Mouse (Mus musculus) kidney, embryonic 14.5 days (tissue): Measurements from ENCODE around the gene Clec4f. TPM values are rescaled to one million over a fixed set of nuclear protein-coding genes. Genes with fewer than 3 reads are reported as not detected.

Experiments
- ATAC-seq: fragments of 200-750 bp; cut with Nextera tagmentation; 2 replicates; pipeline ENCODE4 v1.8.0; 2017; ENCODE audit warnings: moderate number of reproducible peaks, mild to moderate bottlenecking, moderate TSS enrichment, moderate library complexity; ENCODE audit not compliant: low FRiP score, low TSS enrichment
- H3K27ac ChIP-seq: fragments of 300-500 bp; sonication (generic); 2 replicates; pipeline ENCODE4 v1.5.1; 2014; ENCODE audit warnings: low read depth, mild to moderate bottlenecking, low read length, moderate library complexity, mixed read lengths
- H3K27me3 ChIP-seq: fragments of 300-500 bp; sonication (generic); 2 replicates; pipeline ENCODE4 v1.6.1; 2014; ENCODE audit warnings: mild to moderate bottlenecking, low read length; ENCODE audit not compliant: control insufficient read depth, insufficient read depth
- H3K36me3 ChIP-seq: fragments of 300-500 bp; sonication (generic); 2 replicates; pipeline ENCODE4 v1.6.1; 2014; ENCODE audit warnings: low read length, mixed read lengths; ENCODE audit not compliant: control insufficient read depth, insufficient read depth
- H3K4me1 ChIP-seq: fragments of 300-500 bp; sonication (generic); 2 replicates; pipeline ENCODE4 v1.6.1; 2014; ENCODE audit warnings: low read length, mixed read lengths; ENCODE audit not compliant: control insufficient read depth, insufficient read depth
- H3K4me2 ChIP-seq: fragments of 300-500 bp; sonication (generic); replicated peaks from 2 replicates; pipeline ENCODE4 v1.6.1; 2014; ENCODE audit warnings: low read depth, mild to moderate bottlenecking, low read length
- H3K4me3 ChIP-seq: fragments of 300-500 bp; sonication (generic); 2 replicates; pipeline ENCODE4 v1.5.1; 2014; ENCODE audit warnings: mild to moderate bottlenecking, low read length
- H3K9ac ChIP-seq: fragments of 300-500 bp; sonication (generic); 2 replicates; pipeline ENCODE4 v1.6.1; 2014; ENCODE audit warnings: low read depth, mild to moderate bottlenecking, low read length, moderate library complexity
- H3K9me3 ChIP-seq: fragments of 300-500 bp; sonication (generic); 2 replicates; pipeline ENCODE4 v1.6.1; 2016; ENCODE audit warnings: low read length; ENCODE audit not compliant: control insufficient read depth
- WGBS: fragments of 180-500 bp; shearing (Covaris S2); extraction: QIAGEN DNeasy Blood & Tissue Kit; methylation state at CpG from one replicate; pipeline ENCODE4 v1.1.7; 2014; 5-methylcytosine and 5-hydroxymethylcytosine counted together
- polyA plus RNA-seq: library from polyadenylated mRNA; unstranded; fragments of >200 nt; fragmentation: Nextera tagmentation; extraction: Ambion mirVana; gene quantifications from 2 replicates; pipeline ENCODE4 v1.2.1, GENCODE M21; 2014

Clec4f gene
- polyA plus RNA-seq, 1 experiment from 2014 or later, result not detected

- under 1% methylated on average over 7 of the region's 7 CpGs for WGBS
- no peak for ATAC-seq
- H3K36me3 ChIP-seq, result no peaks in the 10 kb centered on the region
- no peaks in the 10 kb centered on the region for H3K4me1 ChIP-seq
- no peak overlapping the region for H3K9ac ChIP-seq
- H3K27ac ChIP-seq, result no peak overlapping the region
- peaks cover 90% of the 10 kb centered on the region for H3K27me3 ChIP-seq
- no peak overlapping the region for H3K4me3 ChIP-seq
- no peaks in the 10 kb centered on the region for H3K9me3 ChIP-seq
- H3K4me2 ChIP-seq, result no peak overlapping the region
Measured at GRCm38 (mm10) chr6:83696684-83697083, 40.7 kb upstream of the Clec4f start.

GRCm38 (mm10) chr6:83695731-83696130 lies 39.7 kb upstream of the Clec4f start:
- H3K4me2 ChIP-seq, result no peak overlapping the region
- H3K4me1 ChIP-seq, result no peaks in the 10 kb centered on the region
- no peaks in the 10 kb centered on the region for H3K9me3 ChIP-seq
- no peak overlapping the region for H3K27ac ChIP-seq
- no peak overlapping the region for H3K4me3 ChIP-seq
- peaks cover 92% of the 10 kb centered on the region for H3K27me3 ChIP-seq
- no peaks in the 10 kb centered on the region for H3K36me3 ChIP-seq
- no peak for ATAC-seq
- no peak overlapping the region for H3K9ac ChIP-seq
- WGBS, result 3% methylated on average over 3 of the region's 3 CpGs

GRCm38 (mm10) chr6:83693835-83694234 lies 37.8 kb upstream of the Clec4f start:
- no peak overlapping the region for H3K4me2 ChIP-seq

GRCm38 (mm10) chr6:83692962-83693361 lies 37.0 kb upstream of the Clec4f start:
- WGBS, result 3% methylated on average over 12 of the region's 12 CpGs
- Histone ChIP-seq H3K4me1 (no peaks in the 10 kb centered on the region), H3K27me3 (peaks cover 82% of the 10 kb centered on the region), H3K9ac (no peak overlapping the region), H3K4me3 (no peak overlapping the region), H3K4me2 (no peak overlapping the region), H3K9me3 (no peaks in the 10 kb centered on the region), H3K27ac (no peak overlapping the region), H3K36me3 (no peaks in the 10 kb centered on the region)
- ATAC-seq, result no peak

More at GRCm38 (mm10) chr6:83693835-83694234, 37.8 kb upstream of the Clec4f start:
- Histone ChIP-seq H3K9ac (no peak overlapping the region), H3K4me3 (no peak overlapping the region), H3K9me3 (no peaks in the 10 kb centered on the region), H3K36me3 (no peaks in the 10 kb centered on the region), H3K4me1 (no peaks in the 10 kb centered on the region), H3K27ac (no peak overlapping the region), H3K27me3 (peaks cover 87% of the 10 kb centered on the region)
- no peak for ATAC-seq
- under 1% methylated on average over 9 of the region's 9 CpGs for WGBS

GRCm38 (mm10) chr6:83690936-83691335 lies 34.9 kb upstream of the Clec4f start:
- no peak overlapping the region for H3K4me3 ChIP-seq
- no peaks in the 10 kb centered on the region for H3K36me3 ChIP-seq
- H3K27me3 ChIP-seq, result peaks cover 62% of the 10 kb centered on the region
- H3K4me1 ChIP-seq, result no peaks in the 10 kb centered on the region
- ATAC-seq, result no peak
- WGBS, result 62% methylated on average over 2 of the region's 2 CpGs
- H3K9ac ChIP-seq, result no peak overlapping the region
- no peaks in the 10 kb centered on the region for H3K9me3 ChIP-seq
- H3K27ac ChIP-seq, result no peak overlapping the region
- no peak overlapping the region for H3K4me2 ChIP-seq

- no peaks in the 10 kb centered on the region for H3K36me3 ChIP-seq
- peaks cover 55% of the 10 kb centered on the region for H3K27me3 ChIP-seq
- H3K27ac ChIP-seq, result no peak overlapping the region
- no peaks in the 10 kb centered on the region for H3K4me1 ChIP-seq
- H3K4me3 ChIP-seq, result no peak overlapping the region
- 24% methylated on average over 4 of the region's 5 CpGs for WGBS
- no peak overlapping the region for H3K9ac ChIP-seq
- no peak overlapping the region for H3K4me2 ChIP-seq
- no peak for ATAC-seq
- no peaks in the 10 kb centered on the region for H3K9me3 ChIP-seq
Measured at GRCm38 (mm10) chr6:83690277-83690676, 34.3 kb upstream of the Clec4f start.

GRCm38 (mm10) chr6:83689374-83689773 lies 33.4 kb upstream of the Clec4f start:
- Histone ChIP-seq H3K27ac (no peak overlapping the region), H3K4me3 (no peak overlapping the region), H3K9ac (no peak overlapping the region), H3K4me1 (no peaks in the 10 kb centered on the region), H3K27me3 (peaks cover 46% of the 10 kb centered on the region), H3K36me3 (no peaks in the 10 kb centered on the region), H3K9me3 (no peaks in the 10 kb centered on the region), H3K4me2 (no peak overlapping the region)
- 81% methylated on average over 4 of the region's 4 CpGs for WGBS
- no peak for ATAC-seq

- ATAC-seq, result no peak
- Histone ChIP-seq H3K27me3 (no peaks in the 10 kb centered on the region), H3K4me3 (no peak within 1 kb of the TSS), H3K9me3 (no peaks in the 10 kb centered on the region), H3K9ac (no peak within 1 kb of the TSS), H3K4me1 (no peaks in the 10 kb centered on the region), H3K36me3 (no peaks in the 10 kb centered on the region), H3K4me2 (no peak within 1 kb of the TSS), H3K27ac (no peak within 1 kb of the TSS)
- 76% methylated on average over 4 of the region's 4 CpGs for WGBS
Measured at GRCm38 (mm10) chr6:83677757-83678156, 21.8 kb upstream of the Clec4f start, which contains the start of gene Cd207. TSS of gene Cd207 (minus strand) at chr6:83677857.

- no peaks in the 10 kb centered on the region for H3K27me3 ChIP-seq
- no peak overlapping the region for H3K9ac ChIP-seq
- no peaks in the 10 kb centered on the region for H3K36me3 ChIP-seq
- 6% methylated on average over 4 of the region's 4 CpGs for WGBS
- no peaks in the 10 kb centered on the region for H3K9me3 ChIP-seq
- no peak overlapping the region for H3K4me2 ChIP-seq
- H3K4me1 ChIP-seq, result no peaks in the 10 kb centered on the region
- H3K4me3 ChIP-seq, result no peak overlapping the region
- no peak overlapping the region for H3K27ac ChIP-seq
- ATAC-seq, result no peak
Measured at GRCm38 (mm10) chr6:83673395-83673794, 17.4 kb upstream of the Clec4f start.
